Mouse (Mus musculus): ENCODE results near the gene Fzd5.
A peak's percentile ranks its signal among the peaks of the same experiment; 100 is the strongest.

Fzd5 gene

GRCm38 (mm10) chr1:64737502-64738179, at the start of gene Fzd5:
Gene Fzd5 (minus strand): TSS chr1:64737751.
- peak; percentile 92 for DNase-seq (ENCODE audit: low read depth)

GRCm38 (mm10) chr1:64779863-64780262, 42.3 kb upstream of the Fzd5 start:
- DNase-seq (ENCODE audit: low read depth), result no peak

- DNase-seq (ENCODE audit: low read depth), result no peak
Observed at GRCm38 (mm10) chr1:64779415-64779814, 41.9 kb upstream of the Fzd5 start.

- DNase-seq (ENCODE audit: low read depth), result no peak
Observed at GRCm38 (mm10) chr1:64773305-64773704, 35.8 kb upstream of the Fzd5 start.

- no peak for DNase-seq (ENCODE audit: low read depth)
Observed at GRCm38 (mm10) chr1:64770169-64770568, 32.6 kb upstream of the Fzd5 start.

GRCm38 (mm10) chr1:64761646-64762045, 24.1 kb upstream of the Fzd5 start:
- DNase-seq (ENCODE audit: low read depth), result no peak

GRCm38 (mm10) chr1:64757766-64758165, 20.2 kb upstream of the Fzd5 start:
- no peak for DNase-seq (ENCODE audit: low read depth)

- DNase-seq (ENCODE audit: low read depth), result no peak
Observed at GRCm38 (mm10) chr1:64757254-64757653, 19.7 kb upstream of the Fzd5 start.

- no peak for DNase-seq (ENCODE audit: low read depth)
Observed at GRCm38 (mm10) chr1:64756640-64757030, 19.1 kb upstream of the Fzd5 start.

- no peak for DNase-seq (ENCODE audit: low read depth)
Observed at GRCm38 (mm10) chr1:64755971-64756639, 18.6 kb upstream of the Fzd5 start.

- no peak for DNase-seq (ENCODE audit: low read depth)
Observed at GRCm38 (mm10) chr1:64754658-64755057, 17.1 kb upstream of the Fzd5 start.

- DNase-seq (ENCODE audit: low read depth), result no peak
Observed at GRCm38 (mm10) chr1:64753668-64754067, 16.1 kb upstream of the Fzd5 start.

- DNase-seq (ENCODE audit: low read depth), result no peak
Observed at GRCm38 (mm10) chr1:64753109-64753508, 15.6 kb upstream of the Fzd5 start.

GRCm38 (mm10) chr1:64744616-64745015, 7.1 kb upstream of the Fzd5 start:
- no peak for DNase-seq (ENCODE audit: low read depth)

- DNase-seq (ENCODE audit: low read depth), result no peak
Observed at GRCm38 (mm10) chr1:64742741-64743408, 5.3 kb upstream of the Fzd5 start.

GRCm38 (mm10) chr1:64738661-64739082, 1.1 kb upstream of the Fzd5 start:
- peak; percentile 70 for DNase-seq (ENCODE audit: low read depth)

- no peak for DNase-seq (ENCODE audit: low read depth)
Observed at GRCm38 (mm10) chr1:64738180-64738555, 617 bp upstream of the Fzd5 start.

- peak; percentile 41 for DNase-seq (ENCODE audit: low read depth)
Observed at GRCm38 (mm10) chr1:64736681-64737501, 660 bp downstream of the Fzd5 start.

GRCm38 (mm10) chr1:64735781-64736680, 1.5 kb downstream of the Fzd5 start:
- DNase-seq (ENCODE audit: low read depth), result no peak

- DNase-seq (ENCODE audit: low read depth), result no peak
Observed at GRCm38 (mm10) chr1:64734771-64735750, 2.5 kb downstream of the Fzd5 start.

All from c-Kit-positive CD71-positive TER-119-negative erythroid progenitor cells, embryonic 14.5 days (primary cell).